Mouse (Mus musculus) heart, adult 2 months (tissue): ENCODE measurements around the gene Foxn3. TPM values are rescaled to one million over a fixed set of nuclear protein-coding genes. Genes with fewer than 3 reads are reported as not detected.

Experiments
- DNase-seq, 2 experiments: peaks; one replicate each; pipeline ENCODE4 v3.0.0; 2021
- H3K27ac ChIP-seq: fragments of 200-600 bp; 2 replicates; pipeline ENCODE4 v1.8.1; 2022
- H3K27me3 ChIP-seq: fragments of 200-500 bp; 2 replicates; pipeline ENCODE4 v1.6.1; 2012; ENCODE audit warnings: mild to moderate bottlenecking, low read length, inconsistent platforms, mixed read lengths; ENCODE audit not compliant: control insufficient read depth, insufficient read depth
- H3K36me3 ChIP-seq: fragments of 200-500 bp; 2 replicates; pipeline ENCODE4 v1.6.1; 2012; ENCODE audit warnings: low read length, inconsistent platforms; ENCODE audit not compliant: control insufficient read depth, insufficient read depth
- H3K4me1 ChIP-seq: fragments of 200-500 bp; 2 replicates; pipeline ENCODE4 v1.6.1; 2011; ENCODE audit warnings: low read length; ENCODE audit not compliant: control insufficient read depth, insufficient read depth
- H3K4me3 ChIP-seq: fragments of 200-600 bp; 2 replicates; pipeline ENCODE4 v1.8.1; 2022
- H3K79me2 ChIP-seq: fragments of 200-500 bp; replicated peaks from 2 replicates; pipeline ENCODE4 v1.6.1; 2012; ENCODE audit warnings: mild to moderate bottlenecking, inconsistent platforms, low read length, moderate library complexity, mixed read lengths; ENCODE audit not compliant: control insufficient read depth, insufficient read depth
- H3K9ac ChIP-seq: fragments of 200-500 bp; 2 replicates; pipeline ENCODE4 v1.6.1; 2012; ENCODE audit warnings: low read depth, mild to moderate bottlenecking, control low read depth, inconsistent platforms, low read length, mixed read lengths
- CTCF ChIP-seq: fragments of 200-600 bp; IDR thresholded peaks from 2 replicates; pipeline ENCODE4 v1.8.1; 2022; ENCODE audit warnings: antibody characterized with exemption, mild to moderate bottlenecking, moderate library complexity
- EP300 ChIP-seq: fragments of 200-500 bp; IDR thresholded peaks from 2 replicates; pipeline ENCODE4 v1.6.1; 2011; ENCODE audit warnings: low read depth, low read length, control low read depth; ENCODE audit not compliant: insufficient read depth
- POLR2A ChIP-seq: fragments of 200-500 bp; IDR thresholded peaks from 2 replicates; pipeline ENCODE4 v1.6.1; 2011; ENCODE audit warnings: mild to moderate bottlenecking, low read depth, low read length, control low read depth; ENCODE audit not compliant: insufficient read depth
- WGBS: fragments of 180-500 bp; shearing (Covaris S2); methylation state at CpG from one replicate; pipeline ENCODE4 v1.1.7; 2018; 5-methylcytosine and 5-hydroxymethylcytosine counted together
- intact Hi-C: fragments of 180-260 bp; cut with DNase I; formaldehyde crosslinking; loops from one replicate; pipeline ENCODE4 v1.15.1; 2025
- polyA plus RNA-seq: library from polyadenylated mRNA; depleted of rRNA; stranded (reverse); fragments of >200 nt; gene quantifications from 2 replicates; pipeline ENCODE4 v1.2.3, GENCODE M21; 2012
- total RNA-seq, 2 experiments: library from RNA; stranded (reverse); gene quantifications; 2 replicates each; pipeline ENCODE4 v1.2.3; 2021

Gene Foxn3
- total and polyA plus RNA-seq, 3 experiments = 28.1 to 117 (median 106) TPM

DNA sequence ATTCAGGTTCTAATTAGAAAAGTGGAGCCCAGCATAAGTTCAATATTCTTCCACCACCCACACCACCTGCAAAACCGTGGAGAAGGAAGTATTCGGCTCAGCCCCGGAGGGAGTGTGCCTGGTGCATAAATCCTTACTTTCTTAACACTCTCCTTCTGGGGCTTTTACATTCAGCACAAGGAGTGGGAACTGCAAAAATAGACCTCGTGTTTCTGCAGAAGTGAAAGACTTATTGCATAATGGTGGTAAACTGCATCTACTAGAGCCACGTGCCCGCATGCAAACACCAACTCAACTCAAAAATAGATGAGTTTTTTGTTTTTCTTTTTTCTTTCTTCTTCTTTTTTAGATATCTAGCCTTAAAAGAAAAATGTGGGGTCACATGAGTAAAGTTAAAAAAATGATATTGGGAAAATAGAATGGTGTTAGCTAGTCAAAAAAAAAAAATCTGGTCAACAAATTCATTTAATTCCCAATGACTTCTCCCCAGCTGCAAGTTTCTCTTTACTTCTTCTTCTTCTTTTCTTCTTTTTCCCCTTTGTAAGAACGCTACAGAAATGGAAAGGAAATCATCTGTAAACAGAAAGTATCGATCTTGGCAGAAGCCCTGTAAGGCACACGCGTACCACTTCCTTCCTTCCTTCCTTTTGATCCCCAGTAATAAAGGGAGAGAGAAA is 45.0 kb upstream of the Foxn3 start:
- WGBS = 73% methylated on average over 10 of the region's 10 CpGs
- TF ChIP-seq POLR2A (no peak), CTCF (no peak), EP300 (no peak)
- intact Hi-C loops = no loop called here
- no peaks in the 10 kb centered on the region for H3K36me3 ChIP-seq
- no peak for DNase-seq
- H3K27ac ChIP-seq = peak overlapping the region; percentile 79; the same call in 1 of the 2 replicates
- no peaks in the 10 kb centered on the region for H3K79me2 ChIP-seq
- no peak overlapping the region for H3K9ac ChIP-seq
- peaks cover 3% of the 10 kb centered on the region for H3K4me1 ChIP-seq
- no peak overlapping the region for H3K4me3 ChIP-seq
- no peaks in the 10 kb centered on the region for H3K27me3 ChIP-seq

GRCm38 (mm10) chr12:99603381-99603780 is 40.0 kb upstream of the Foxn3 start:
- H3K79me2 ChIP-seq = no peaks in the 10 kb centered on the region
- intact Hi-C loops = no loop called here
- no peak overlapping the region for H3K9ac ChIP-seq
- DNase-seq = no peak
- no peak overlapping the region for H3K27ac ChIP-seq
- WGBS = 92% methylated on average over 2 of the region's 2 CpGs
- H3K4me3 ChIP-seq = no peak overlapping the region
- H3K4me1 ChIP-seq = peaks cover 2% of the 10 kb centered on the region; the same call in 1 of the 2 replicates
- no peaks in the 10 kb centered on the region for H3K36me3 ChIP-seq
- TF ChIP-seq CTCF = no peak
- TF ChIP-seq POLR2A = no peak
- no peak for TF ChIP-seq EP300
- H3K27me3 ChIP-seq = no peaks in the 10 kb centered on the region

- no peaks in the 10 kb centered on the region for H3K27me3 ChIP-seq
- intact Hi-C loops = no loop called here
- 87% methylated on average over 3 of the region's 3 CpGs for WGBS
- H3K36me3 ChIP-seq = no peaks in the 10 kb centered on the region
- TF ChIP-seq CTCF (no peak), POLR2A (no peak), EP300 (no peak)
- H3K9ac ChIP-seq = no peak overlapping the region
- no peak overlapping the region for H3K4me3 ChIP-seq
- no peaks in the 10 kb centered on the region for H3K79me2 ChIP-seq
- H3K4me1 ChIP-seq = peaks cover 2% of the 10 kb centered on the region; the same call in 1 of the 2 replicates
- DNase-seq = no peak
- no peak overlapping the region for H3K27ac ChIP-seq
Measured at GRCm38 (mm10) chr12:99601841-99602240, 38.5 kb upstream of the Foxn3 start.

- no peak overlapping the region for H3K9ac ChIP-seq
- H3K27me3 ChIP-seq = no peaks in the 10 kb centered on the region
- TF ChIP-seq POLR2A (no peak), CTCF (no peak), EP300 (no peak)
- no peak overlapping the region for H3K27ac ChIP-seq
- no peaks in the 10 kb centered on the region for H3K79me2 ChIP-seq
- DNase-seq = no peak
- 47% methylated on average over 8 of the region's 8 CpGs for WGBS
- H3K4me1 ChIP-seq = peaks cover 2% of the 10 kb centered on the region; the same call in 1 of the 2 replicates
- no peak overlapping the region for H3K4me3 ChIP-seq
- H3K36me3 ChIP-seq = no peaks in the 10 kb centered on the region
- intact Hi-C loops = no loop called here
Measured at GRCm38 (mm10) chr12:99601392-99601791, 38.0 kb upstream of the Foxn3 start.

DNA sequence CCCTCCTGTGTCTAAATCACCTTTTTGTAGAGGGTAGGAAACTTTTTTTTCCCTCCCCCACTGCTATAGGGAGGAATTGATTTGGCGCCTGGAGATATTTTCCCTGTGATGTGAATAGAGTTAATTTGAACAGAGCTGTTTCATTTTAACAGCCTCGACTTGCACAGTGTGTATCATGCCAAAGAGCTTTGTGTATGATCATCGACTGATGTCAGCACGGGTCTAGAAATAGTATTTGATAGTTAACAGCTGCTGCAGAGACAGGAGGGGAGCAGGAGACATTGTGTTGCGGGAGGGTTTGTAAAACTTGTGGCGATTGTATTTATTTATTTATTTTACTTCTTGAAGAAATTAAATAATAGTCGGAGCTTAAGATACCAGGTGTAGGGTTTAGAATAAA is 36.2 kb upstream of the Foxn3 start:
- H3K27ac ChIP-seq = no peak overlapping the region
- 48% methylated on average over 7 of the region's 7 CpGs for WGBS
- no peaks in the 10 kb centered on the region for H3K36me3 ChIP-seq
- intact Hi-C loops = no loop called here
- H3K79me2 ChIP-seq = no peaks in the 10 kb centered on the region
- H3K9ac ChIP-seq = no peak overlapping the region
- no peak for TF ChIP-seq POLR2A
- TF ChIP-seq CTCF = no peak
- TF ChIP-seq EP300 = no peak
- no peaks in the 10 kb centered on the region for H3K27me3 ChIP-seq
- no peak for DNase-seq
- peaks cover 2% of the 10 kb centered on the region; the same call in 1 of the 2 replicates for H3K4me1 ChIP-seq
- H3K4me3 ChIP-seq = no peak overlapping the region

GRCm38 (mm10) chr12:99596397-99596796 is 33.0 kb upstream of the Foxn3 start:
- Histone ChIP-seq H3K9ac (no peak overlapping the region), H3K4me1 (no peaks in the 10 kb centered on the region), H3K4me3 (no peak overlapping the region), H3K27me3 (no peaks in the 10 kb centered on the region), H3K79me2 (no peaks in the 10 kb centered on the region), H3K27ac (no peak overlapping the region), H3K36me3 (no peaks in the 10 kb centered on the region)
- no peak for DNase-seq
- intact Hi-C loops = no loop called here
- 96% methylated on average over 2 of the region's 2 CpGs for WGBS
- no peak for TF ChIP-seq POLR2A
- TF ChIP-seq EP300 = no peak
- no peak for TF ChIP-seq CTCF
